Mouse (Mus musculus) left cerebral cortex, adult 8-10 months (tissue): ENCODE measurements around the gene Ankfy1. TPM values are rescaled to one million over a fixed set of nuclear protein-coding genes. Genes with fewer than 3 reads are reported as not detected.
"Not testable (repeated sequence)": the region's sequence is repeated elsewhere in the genome, so short reads cannot be mapped to it uniquely, and the experiment has no call there.

ENCODE experiments used
- DNase-seq, 2 experiments: peaks; one replicate each; pipeline ENCODE4 v3.0.0; 2022; ENCODE audit warnings: low spot score in 2 of 2
- total RNA-seq, 4 experiments: library from RNA; stranded (reverse); gene quantifications; 2 replicates each; pipeline ENCODE4 v1.2.4; 2022

Ankfy1 gene
- 10 to 100 TPM; 32.6 to 35.6 (median 35.1) TPM for total RNA-seq

GRCm38 (mm10) chr11:72689551-72690510, at the start of gene Ankfy1:
Gene Ankfy1, plus strand, starts transcription at chr11:72690006.
- peak; percentile 91 to 94 for DNase-seq

- DNase-seq: no peak
Measured at GRCm38 (mm10) chr11:72642730-72643129, 47.1 kb upstream of the Ankfy1 start.

- DNase-seq: no peak
Measured at GRCm38 (mm10) chr11:72645386-72645785, 44.4 kb upstream of the Ankfy1 start.

GRCm38 (mm10) chr11:72650347-72650746, 39.5 kb upstream of the Ankfy1 start:
- DNase-seq: no peak

GRCm38 (mm10) chr11:72659918-72660317, 29.9 kb upstream of the Ankfy1 start:
- DNase-seq: no peak

GRCm38 (mm10) chr11:72660359-72660758, 29.4 kb upstream of the Ankfy1 start:
- no peak for DNase-seq

- no peak for DNase-seq
Measured at GRCm38 (mm10) chr11:72664641-72665040, 25.2 kb upstream of the Ankfy1 start.

GRCm38 (mm10) chr11:72670634-72671033, 19.2 kb upstream of the Ankfy1 start:
- no peak for DNase-seq

- no peak for DNase-seq
Measured at GRCm38 (mm10) chr11:72671294-72671988, 18.4 kb upstream of the Ankfy1 start.

GRCm38 (mm10) chr11:72672438-72672837, 17.4 kb upstream of the Ankfy1 start:
- DNase-seq: no peak

- no peak for DNase-seq
Measured at GRCm38 (mm10) chr11:72675280-72675679, 14.5 kb upstream of the Ankfy1 start.

GRCm38 (mm10) chr11:72680726-72681125, 9.1 kb upstream of the Ankfy1 start:
- DNase-seq: no peak

- DNase-seq: no peak
Measured at GRCm38 (mm10) chr11:72683402-72683801, 6.4 kb upstream of the Ankfy1 start.

GRCm38 (mm10) chr11:72686697-72687096, 3.1 kb upstream of the Ankfy1 start:
- DNase-seq: no peak

- DNase-seq: no peak
Measured at GRCm38 (mm10) chr11:72688242-72688641, 1.6 kb upstream of the Ankfy1 start.

GRCm38 (mm10) chr11:72689115-72689514, 691 bp upstream of the Ankfy1 start:
- no peak for DNase-seq

- no peak for DNase-seq
Measured at GRCm38 (mm10) chr11:72692353-72692752, 2.5 kb downstream of the Ankfy1 start.

GRCm38 (mm10) chr11:72695025-72695424, 5.2 kb downstream of the Ankfy1 start:
- DNase-seq: no peak

GRCm38 (mm10) chr11:72696368-72696971, 6.7 kb downstream of the Ankfy1 start:
- no peak for DNase-seq

- DNase-seq: no peak
Measured at GRCm38 (mm10) chr11:72697323-72697722, 7.5 kb downstream of the Ankfy1 start.

GRCm38 (mm10) chr11:72705111-72705510, 15.3 kb downstream of the Ankfy1 start:
- DNase-seq: not testable (repeated sequence)

- DNase-seq: peak; percentile 28 to 51
Measured at GRCm38 (mm10) chr11:72712721-72713120, 22.9 kb downstream of the Ankfy1 start.
